Mouse (Mus musculus): Measurements from ENCODE around the gene Ppat.

Gene Ppat

GRCm38 (mm10) chr5:76869553-76869952 is 81.8 kb downstream of the Ppat start:
- no peak for DNase-seq

GRCm38 (mm10) chr5:76868693-76869286 is 82.6 kb downstream of the Ppat start:
- DNase-seq: peak; percentile 64

GRCm38 (mm10) chr5:76866819-76867218 is 84.6 kb downstream of the Ppat start:
- DNase-seq: no peak

Data from lung, postnatal 10 days (tissue).